Mouse (Mus musculus): ENCODE data around the gene Glra4.
A peak's percentile ranks its signal among the peaks of the same experiment; 100 is the strongest.

Gene Glra4

DNA sequence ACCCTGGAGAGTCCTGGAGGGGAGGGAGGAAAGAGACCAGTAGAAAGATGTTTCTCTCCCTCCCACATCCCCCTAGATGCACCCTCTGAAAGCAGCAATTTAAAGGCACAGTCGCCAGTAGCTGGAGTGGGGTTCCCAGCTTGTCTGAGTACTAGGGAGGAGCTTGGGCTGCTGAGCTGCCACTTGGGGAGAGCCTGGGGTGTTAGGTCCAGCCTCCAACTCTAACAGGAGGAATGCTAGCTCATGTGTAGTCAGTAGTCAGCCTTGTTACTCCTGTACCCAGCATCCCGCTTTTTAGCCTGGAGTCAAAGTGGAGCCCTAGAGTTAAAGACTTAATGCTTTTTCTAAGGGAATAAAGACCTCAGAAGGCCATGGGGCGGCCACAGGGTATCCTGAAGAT is at the start of gene Glra4:
TSS of gene Glra4 (minus strand) at position 101 of the 400 bp plus-strand sequence.
- DNase-seq (ENCODE audit: low spot score) = no peak

GRCm38 (mm10) chrX:136828610-136829009 is 48.7 kb upstream of the Glra4 start:
- no peak for DNase-seq (ENCODE audit: low spot score)

- no peak for DNase-seq (ENCODE audit: low spot score)
These were observed 45.1 kb upstream of the Glra4 start for GRCm38 (mm10) chrX:136825016-136825415.

GRCm38 (mm10) chrX:136822371-136822770 is 42.4 kb upstream of the Glra4 start, which contains the start of gene Plp1:
Plp1 (plus strand) TSS chrX:136822671.
- DNase-seq (ENCODE audit: low spot score) = no peak

DNA sequence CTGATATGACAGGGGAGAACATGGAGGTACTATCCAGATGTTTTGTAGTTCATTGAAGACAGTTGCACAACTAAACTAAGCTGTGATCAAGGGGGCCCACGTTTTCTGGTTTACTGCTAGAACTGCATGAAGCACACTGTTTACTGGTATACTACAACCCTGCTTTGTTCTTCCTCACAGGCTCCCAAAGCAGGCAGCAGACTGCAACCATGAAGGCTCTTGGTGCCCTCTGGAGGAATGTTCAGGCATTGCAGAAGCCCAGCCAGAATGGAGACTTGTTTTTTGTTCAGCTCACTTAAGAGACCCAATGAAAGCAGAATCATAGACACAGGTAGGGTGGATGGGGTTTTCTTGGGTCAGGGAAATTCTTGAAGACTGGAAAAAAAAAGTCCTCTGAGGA is 40.3 kb upstream of the Glra4 start:
- peak; percentile 20 for DNase-seq (ENCODE audit: low spot score)

DNA sequence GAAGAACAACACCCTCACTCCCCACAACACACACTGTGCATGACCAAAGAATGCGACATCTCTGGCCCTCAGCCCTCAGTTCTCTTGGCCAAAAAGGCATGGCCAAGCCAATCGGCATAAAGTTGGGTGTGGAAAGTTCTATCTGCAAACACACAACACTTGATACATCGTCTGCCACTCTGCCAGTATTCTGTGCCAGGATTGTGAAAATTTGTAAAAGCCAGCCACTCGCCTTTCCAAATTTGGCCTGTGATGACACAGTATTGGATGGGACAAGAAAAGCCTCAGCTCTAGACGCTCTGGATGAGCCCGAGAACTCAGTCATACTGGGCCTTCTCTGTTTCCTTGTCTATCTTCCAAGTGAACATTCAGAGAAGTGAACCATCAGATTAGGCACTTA is 39.8 kb upstream of the Glra4 start:
- no peak for DNase-seq (ENCODE audit: low spot score)

- DNase-seq (ENCODE audit: low spot score) = no peak
These were observed 17.3 kb upstream of the Glra4 start for GRCm38 (mm10) chrX:136797223-136797622.

DNA sequence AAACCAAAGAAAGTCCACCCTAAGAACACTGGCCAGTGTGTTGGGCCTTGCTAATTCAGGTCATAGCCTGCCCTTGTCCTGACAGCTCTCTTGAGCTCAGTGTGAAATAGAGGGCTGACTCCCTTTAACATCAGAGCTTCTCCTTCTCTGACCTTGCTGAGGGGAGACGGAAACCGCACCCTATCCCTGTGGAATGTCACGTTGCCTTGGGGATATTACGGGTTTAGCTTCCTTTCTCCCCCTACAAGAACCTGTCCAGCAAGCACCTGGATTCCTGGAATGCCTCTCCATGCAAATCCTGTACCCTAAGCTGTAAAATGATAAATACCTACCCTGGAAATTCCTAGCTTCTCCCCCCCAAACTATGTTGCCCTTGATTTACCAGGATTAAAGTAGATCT is 9.5 kb upstream of the Glra4 start:
- no peak for DNase-seq (ENCODE audit: low spot score)

GRCm38 (mm10) chrX:136779262-136779661 is 679 bp downstream of the Glra4 start:
- no peak for DNase-seq (ENCODE audit: low spot score)

DNA sequence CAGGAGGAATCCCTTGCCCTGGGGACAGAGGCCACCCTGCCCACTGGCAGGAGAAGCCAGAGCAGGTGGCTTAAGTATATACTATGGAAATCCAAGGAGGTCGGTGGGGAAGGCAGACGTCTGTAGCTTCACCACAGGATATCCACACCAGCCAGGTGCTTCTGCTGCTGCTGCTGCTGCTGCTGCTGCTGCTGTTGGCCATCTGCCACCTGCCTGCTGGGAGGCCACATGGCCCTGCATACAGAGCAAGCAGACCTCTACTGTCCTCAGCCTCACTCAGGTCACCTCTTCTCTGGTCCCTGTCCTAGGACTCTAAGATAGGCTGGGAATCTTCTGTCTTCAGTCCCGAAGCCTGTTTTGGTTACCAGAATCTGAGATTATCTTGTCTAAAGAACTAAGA is 1.9 kb downstream of the Glra4 start:
- no peak for DNase-seq (ENCODE audit: low spot score)

DNA sequence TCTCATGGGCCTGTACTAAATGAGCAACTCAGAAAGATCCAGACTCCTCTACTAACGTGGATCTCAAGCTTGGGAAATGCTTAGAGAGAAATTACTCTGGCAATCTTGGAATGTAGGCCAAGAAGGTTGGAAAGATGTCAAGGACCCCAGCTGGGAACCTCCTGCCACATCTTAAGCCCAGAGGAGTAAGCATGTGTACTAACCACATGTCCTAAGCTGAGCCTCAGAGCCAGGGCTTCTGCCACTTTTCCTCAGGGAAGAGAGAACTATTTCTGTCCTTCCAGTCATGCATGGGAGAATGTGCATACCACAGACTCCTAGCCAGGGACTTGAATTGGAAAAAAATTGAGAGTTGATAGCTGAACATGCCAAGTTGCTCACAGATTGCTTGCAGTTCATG is 6.9 kb downstream of the Glra4 start:
- no peak for DNase-seq (ENCODE audit: low spot score)

- DNase-seq (ENCODE audit: low spot score) = no peak
These were observed 18.6 kb downstream of the Glra4 start for GRCm38 (mm10) chrX:136761103-136762074.

GRCm38 (mm10) chrX:136755464-136755863 is 24.5 kb downstream of the Glra4 start:
- no peak for DNase-seq (ENCODE audit: low spot score)

DNA sequence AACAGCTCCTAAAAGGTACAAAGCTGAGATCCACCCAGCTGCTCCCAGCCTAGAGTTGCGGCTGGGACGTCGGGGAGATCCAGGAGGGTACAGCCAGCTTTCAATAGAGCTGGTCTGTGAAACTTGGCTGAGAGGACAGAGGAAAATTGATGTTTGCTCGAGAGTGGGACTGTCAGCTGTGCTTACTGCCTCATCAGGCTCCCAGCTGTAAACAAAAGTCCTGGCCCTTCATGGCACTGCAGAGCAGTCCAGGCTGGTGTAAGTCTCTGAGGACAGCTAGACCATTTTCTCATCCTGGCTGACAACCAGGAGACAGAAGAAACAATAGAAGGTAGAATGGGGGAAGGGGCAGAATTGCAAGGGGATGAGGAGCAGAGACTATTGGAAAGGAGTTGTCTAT is 30.6 kb downstream of the Glra4 start:
- DNase-seq (ENCODE audit: low spot score) = no peak

GRCm38 (mm10) chrX:136744663-136745062 is 35.3 kb downstream of the Glra4 start:
- DNase-seq (ENCODE audit: low spot score) = no peak

GRCm38 (mm10) chrX:136743459-136743858 is 36.5 kb downstream of the Glra4 start, which contains the start of gene Morf4l2:
Morf4l2 (minus strand) TSS chrX:136743690.
- DNase-seq (ENCODE audit: low spot score) = no peak

GRCm38 (mm10) chrX:136742661-136743103 is 37.3 kb downstream of the Glra4 start:
- peak; percentile 9 for DNase-seq (ENCODE audit: low spot score)

GRCm38 (mm10) chrX:136742241-136742640 is 37.7 kb downstream of the Glra4 start:
- no peak for DNase-seq (ENCODE audit: low spot score)

- peak; percentile 38 for DNase-seq (ENCODE audit: low spot score)
These were observed 38.2 kb downstream of the Glra4 start for GRCm38 (mm10) chrX:136741651-136742201.

GRCm38 (mm10) chrX:136740791-136741650 is 38.9 kb downstream of the Glra4 start:
- peak; percentile 50 for DNase-seq (ENCODE audit: low spot score)

DNA sequence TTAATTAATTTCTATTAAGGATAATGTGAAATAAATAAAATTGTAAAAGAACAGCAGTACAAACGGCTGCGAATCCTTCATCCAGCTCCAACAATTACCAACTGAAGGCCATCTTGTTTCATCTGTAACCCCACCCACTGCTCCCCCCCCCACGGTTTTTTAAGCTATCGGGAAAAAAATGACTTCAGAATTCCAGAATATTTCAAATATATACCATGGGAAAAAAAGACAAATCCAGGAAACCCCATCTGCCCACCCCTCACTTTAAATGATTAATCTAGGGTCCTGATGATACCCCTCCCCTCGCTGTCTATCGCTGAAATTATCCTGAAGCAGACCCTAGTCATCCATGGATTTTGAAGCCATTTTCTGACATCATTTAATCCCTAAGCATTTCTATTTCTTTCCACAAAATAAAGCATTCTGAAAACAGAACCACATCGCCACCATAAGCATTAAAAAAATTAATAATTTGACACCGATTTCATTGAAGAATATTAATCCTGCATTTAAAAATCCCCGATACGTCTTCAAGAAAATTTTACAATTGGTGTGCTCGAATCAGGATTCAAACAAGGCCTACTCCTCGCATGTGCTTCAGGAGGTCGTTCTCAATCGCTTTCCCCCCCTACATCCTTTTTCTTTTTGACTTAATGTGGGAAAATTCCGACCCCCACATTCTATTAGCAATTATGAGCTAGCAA is 39.7 kb downstream of the Glra4 start:
- no peak for DNase-seq (ENCODE audit: low spot score)

- no peak for DNase-seq (ENCODE audit: low spot score)
These were observed 47.9 kb downstream of the Glra4 start for GRCm38 (mm10) chrX:136732016-136732415.
